Mouse (Mus musculus) lung, postnatal 4 days (tissue): ENCODE measurements around the gene Hmmr.
"Not testable (repeated sequence)": the region's sequence is repeated elsewhere in the genome, so short reads cannot be mapped to it uniquely, and the experiment has no call there.

Source experiments
- DNase-seq, 2 experiments: peaks; one replicate each; pipeline ENCODE4 v3.0.0; 2021

Gene Hmmr

DNA sequence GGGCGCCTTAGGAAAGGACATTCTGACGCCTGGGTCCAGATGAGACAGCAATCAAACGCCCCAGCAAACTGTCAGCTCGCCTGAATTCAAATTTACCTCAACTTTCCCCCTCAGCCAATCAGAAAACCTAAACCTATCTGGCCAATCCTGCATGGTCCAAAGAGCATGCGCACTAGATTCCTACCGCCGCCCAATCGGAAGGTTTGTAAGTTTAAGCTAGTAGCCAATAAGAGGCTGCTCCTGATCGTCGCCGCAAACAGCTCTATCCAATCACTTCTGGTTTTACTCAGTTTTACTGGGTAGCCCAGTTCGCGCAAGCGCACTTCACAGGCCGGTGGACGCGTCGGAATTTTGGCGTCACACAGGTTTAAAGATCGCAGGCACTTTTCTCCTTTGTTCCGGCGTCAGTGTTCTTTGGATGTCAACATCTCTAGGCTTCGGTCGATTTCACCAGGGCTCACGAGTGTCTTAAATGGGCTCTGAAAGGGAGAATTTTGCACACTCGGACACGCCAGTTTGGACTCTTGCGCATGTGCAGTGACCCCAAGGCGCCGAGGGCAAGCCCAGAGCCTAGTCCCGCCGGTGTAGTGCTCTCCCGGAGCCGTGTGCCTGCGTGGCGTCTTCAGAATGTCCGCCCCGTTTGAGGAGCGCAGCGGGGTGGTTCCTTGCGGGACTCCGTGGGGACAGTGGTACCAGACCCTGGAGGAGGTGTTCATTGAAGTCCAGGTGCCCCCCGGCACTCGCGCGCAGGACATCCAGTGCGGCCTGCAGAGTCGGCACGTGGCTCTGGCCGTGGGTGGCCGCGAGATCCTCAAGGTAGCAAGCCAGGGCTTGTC, at the start of gene Hmmr, which contains the start of gene Nudcd2:
TSS of gene Hmmr (minus strand) at position 84 of the 836 bp plus-strand sequence.
TSS of gene Nudcd2 (plus strand) at position 329 of the 836 bp plus-strand sequence.
- DNase-seq, result peak; percentile 94 to 95

DNA sequence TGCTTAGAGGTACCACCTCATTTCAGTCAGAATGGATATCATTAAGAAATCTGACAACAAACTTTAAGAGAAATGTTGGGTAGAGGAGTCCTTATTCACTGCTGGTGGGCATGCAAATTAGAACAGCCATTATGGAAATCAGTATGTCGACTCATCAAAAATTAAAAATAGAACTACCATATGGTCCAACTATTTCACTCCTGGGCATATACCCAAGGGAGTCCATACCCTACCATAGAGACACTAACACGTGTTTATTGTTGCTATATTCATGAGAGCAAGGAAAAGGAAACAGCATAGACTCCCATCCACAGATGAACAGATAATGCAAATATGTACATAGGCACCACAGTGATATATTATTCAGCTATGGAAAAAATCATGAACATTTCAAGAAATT, 48.6 kb upstream of the Hmmr start:
- DNase-seq, result no peak

DNA sequence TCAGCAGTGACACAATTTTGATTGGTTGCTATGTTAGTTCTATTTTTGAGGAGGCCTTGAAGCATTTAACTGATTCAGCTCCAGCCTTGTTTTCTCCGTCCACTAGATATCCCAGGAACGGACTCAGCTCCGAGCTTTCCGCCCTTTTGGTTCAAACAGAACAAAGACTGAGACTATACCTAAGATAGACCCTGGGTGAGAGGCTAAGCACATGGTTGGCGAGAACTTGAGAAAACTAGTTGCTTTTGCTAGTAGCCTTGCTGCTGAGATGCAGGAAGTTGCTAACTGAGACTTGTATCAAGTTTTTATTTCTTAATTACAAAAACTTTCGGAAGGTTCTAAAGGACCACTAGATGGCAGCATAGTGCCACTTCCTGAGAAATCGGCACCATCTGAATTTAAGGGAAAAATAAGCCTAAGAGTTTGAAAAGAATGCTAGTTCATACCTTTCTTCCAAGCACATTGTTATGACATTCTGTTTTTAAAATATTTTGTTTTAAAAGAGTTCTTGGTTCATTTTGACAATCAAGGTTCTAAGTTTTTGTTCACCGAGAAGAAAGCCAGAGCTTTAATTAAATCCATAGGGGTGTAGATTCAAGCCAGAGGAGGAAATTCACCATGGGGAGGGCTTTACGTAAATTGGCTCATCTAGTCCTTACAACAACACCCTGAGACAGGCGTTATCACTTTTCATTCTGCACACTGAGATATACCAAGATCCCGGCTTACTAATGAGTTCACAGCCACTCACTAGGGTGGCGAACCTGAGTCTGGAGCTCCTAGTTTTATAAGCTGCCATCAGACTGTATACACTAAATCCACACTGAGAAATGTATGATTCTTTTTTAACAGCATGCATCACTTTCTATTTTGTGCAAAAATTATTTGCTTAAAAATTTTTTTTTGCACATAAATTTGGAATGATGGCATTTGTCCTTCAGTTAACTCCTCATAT, 42.4 kb upstream of the Hmmr start:
- no peak for DNase-seq

DNA sequence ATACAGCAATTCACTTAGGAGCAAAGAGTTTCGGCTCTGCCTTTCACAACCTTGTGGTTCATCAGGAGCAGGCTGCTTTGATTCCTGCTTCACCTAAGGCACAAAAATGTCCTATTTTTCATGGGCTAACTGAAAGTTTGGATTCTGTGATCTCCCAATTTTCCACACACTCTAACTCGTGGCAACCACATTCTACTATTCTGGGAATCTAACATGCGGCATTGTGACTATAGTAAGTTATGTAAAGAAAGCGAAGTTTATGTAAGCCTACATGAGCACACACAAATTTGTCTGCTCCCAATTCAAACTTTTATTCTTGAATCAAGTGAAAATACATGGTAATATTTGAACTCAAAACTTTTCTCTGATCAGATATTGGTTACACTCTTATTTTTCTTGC, 31.5 kb upstream of the Hmmr start:
- DNase-seq, result no peak

DNA sequence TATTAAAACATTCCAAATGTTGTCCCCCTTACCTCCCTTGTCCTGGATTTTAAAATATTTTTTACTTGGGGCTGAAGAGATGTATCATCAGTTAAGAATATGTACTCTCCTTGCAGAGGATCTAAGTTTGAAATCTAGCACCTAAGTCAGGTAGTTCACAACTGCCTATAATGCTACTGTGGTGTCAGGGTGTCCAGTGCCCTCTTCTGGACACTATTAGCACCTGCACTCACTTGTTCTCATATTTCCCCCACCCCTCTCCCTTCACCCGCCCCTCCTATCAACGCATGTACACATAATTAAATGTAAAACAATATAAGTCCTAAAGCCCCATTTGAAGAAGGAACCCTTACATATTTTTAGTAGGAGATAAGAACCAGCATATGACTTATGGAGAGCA, 30.2 kb upstream of the Hmmr start:
- no peak for DNase-seq

DNA sequence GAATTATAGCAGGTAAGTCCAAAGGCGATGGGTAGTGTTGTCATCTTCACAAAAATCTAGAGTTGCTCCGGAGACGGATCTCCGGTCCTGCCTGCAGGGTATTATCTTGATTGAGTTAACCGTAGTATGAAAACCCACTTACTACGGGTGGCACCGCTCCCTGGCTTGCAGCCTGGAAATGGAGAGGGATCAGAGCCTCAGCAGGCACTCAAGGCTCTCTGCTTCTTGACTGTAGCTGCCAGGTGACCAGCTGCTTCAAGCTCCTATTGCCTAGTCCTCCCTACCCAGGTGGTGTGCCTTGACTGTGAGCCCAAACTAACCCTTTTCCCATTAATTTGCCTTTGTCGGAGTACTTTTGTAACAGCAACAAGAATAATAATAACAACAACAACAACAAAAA, 26.7 kb upstream of the Hmmr start:
- DNase-seq, result no peak

DNA sequence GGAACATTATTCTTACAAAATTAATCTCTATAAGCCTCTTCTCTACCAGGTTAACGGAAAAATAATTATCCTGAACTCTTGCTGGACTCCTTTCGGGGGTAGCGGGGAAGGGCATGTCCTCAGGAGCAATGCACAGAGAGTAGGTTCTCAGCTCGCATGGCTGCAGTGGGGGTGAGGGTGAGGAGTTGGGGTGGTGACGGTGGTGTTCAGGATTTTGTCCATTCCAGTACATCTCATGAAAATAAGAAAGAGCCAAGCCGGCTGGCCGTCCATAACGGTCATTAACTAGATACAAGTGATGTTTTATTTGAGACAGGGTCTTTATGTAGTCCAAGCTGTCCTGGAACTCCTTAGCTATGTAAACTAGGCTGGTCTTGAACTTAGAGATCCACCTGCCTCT, 22.7 kb upstream of the Hmmr start:
- no peak for DNase-seq

DNA sequence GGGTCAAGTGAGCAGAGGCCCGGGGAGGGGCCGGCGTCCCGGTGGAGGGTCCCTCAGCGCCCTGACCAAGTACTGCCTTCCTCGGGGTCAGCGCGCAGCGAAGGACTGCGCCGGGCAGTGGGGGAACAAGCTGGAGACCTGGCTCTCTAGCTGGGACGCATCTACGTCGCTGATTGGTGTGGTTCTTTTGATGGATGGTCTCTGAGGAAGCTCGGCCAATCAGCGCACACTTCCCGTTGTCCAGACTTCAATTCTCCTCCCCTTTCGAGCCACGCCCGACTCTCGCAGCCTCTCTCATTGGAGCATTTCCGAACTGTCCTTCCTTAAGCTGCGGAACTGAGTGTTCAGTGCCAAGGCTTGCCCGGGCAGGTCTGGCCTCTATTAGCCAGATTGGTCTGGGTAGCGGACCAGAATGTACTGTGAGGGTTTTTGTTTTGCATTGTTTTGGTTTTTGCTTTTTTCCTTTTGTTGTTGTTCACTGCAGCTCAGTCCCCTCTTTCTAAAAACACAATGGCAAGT, 21.9 kb upstream of the Hmmr start, which contains the start of gene Ccng1:
TSS of gene Ccng1 (minus strand) at position 203 of the 519 bp plus-strand sequence.
- peak; percentile 92 to 95 for DNase-seq

DNA sequence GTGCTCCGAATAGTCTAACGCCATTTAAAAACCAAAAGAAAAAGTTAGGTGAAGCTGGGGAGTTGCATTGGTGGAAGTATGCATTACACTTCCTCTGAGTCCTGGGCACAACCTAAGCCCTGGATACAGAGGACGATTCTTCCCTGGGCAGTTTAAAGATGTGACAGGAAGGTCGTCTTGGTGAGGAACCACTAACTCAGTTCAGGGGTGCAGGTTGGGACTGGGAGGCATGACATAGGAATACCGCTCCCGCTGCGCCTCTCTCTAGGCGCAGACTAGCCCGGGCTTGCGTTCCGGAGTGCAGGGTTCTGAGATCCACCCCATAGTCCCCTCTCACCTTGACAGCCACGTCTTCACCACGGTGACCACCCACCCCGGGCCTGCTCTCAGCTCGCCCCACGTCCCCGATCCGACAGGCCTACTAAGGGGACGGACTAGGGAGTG, 21.5 kb upstream of the Hmmr start:
- no peak for DNase-seq

DNA sequence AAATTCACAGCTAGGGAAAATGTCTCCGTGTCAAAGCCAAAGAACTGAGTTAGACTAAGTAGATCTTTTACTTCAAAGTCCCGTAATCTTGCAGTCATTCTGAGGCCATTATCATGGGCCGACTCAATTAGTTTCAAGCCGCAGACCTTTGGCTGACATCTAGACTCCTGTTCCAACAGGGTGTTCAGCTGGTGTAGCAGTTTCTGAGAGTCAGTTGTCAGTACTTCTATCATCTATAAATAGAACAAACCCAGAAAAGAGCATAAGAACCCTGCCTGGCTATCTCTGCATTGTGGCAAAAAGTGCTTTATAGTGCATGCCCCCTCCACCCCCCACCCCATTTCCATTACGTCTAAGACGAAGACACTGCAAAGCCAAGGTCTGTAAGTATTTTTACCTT, 20.6 kb upstream of the Hmmr start:
- no peak for DNase-seq

DNA sequence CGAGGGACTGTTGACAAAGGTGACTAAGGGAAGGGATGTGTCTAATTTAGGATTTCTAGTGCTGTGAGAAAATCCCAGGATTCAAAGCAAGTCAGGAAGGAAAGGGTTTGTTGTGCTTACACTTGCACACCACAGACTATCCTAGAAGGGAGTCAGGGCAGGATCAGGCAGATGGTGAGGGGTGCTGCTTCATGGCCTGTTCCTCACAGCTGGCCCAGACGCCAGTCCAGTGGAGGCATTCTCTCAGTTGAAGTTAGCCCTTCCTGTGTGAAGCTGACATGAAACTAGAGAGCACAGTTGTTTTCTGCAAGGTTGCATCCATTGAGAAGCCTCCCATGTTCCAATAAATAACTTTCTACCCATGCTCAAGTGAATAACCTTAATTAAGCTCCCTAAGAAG, 14.5 kb upstream of the Hmmr start:
- DNase-seq, result no peak

DNA sequence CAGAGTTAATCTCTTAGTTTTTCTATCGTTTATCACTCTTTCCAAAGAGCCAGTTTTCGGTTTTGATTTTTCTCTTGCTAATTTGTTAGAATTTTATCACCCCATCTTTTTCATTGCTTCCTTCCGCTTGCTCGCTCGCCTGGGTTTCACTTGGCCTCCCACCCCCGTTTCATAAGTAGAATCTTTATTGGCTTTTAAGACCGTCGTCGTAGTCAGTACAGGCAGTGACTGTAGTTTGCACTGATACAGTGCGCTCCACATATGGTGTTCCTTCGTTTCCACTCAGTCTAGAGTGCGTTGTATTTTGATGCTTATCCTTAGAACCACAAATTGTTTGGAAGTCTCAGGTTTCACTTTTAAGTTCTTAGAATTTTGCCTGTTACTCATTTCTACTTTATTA, 13.1 kb upstream of the Hmmr start:
- DNase-seq, result no peak

DNA sequence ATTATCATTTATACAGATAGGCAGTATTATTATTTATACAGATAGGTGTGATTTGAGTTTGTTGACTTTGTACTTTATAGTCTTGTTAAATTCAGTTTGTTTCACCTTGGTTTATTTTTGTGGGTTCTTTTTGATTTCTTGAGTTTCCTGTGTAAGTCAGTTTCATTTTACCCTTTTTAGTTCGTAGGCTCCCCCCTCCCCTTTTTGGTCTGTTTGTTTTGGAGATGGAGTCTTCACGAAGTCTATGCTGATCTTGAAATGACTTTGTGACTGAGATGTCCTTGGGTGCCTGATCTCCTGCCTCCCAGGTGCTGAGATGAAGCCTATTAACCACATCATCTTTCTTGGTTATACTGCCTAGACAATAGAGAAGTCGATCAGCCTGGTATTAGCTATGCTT, 11.1 kb upstream of the Hmmr start:
- no peak for DNase-seq

DNA sequence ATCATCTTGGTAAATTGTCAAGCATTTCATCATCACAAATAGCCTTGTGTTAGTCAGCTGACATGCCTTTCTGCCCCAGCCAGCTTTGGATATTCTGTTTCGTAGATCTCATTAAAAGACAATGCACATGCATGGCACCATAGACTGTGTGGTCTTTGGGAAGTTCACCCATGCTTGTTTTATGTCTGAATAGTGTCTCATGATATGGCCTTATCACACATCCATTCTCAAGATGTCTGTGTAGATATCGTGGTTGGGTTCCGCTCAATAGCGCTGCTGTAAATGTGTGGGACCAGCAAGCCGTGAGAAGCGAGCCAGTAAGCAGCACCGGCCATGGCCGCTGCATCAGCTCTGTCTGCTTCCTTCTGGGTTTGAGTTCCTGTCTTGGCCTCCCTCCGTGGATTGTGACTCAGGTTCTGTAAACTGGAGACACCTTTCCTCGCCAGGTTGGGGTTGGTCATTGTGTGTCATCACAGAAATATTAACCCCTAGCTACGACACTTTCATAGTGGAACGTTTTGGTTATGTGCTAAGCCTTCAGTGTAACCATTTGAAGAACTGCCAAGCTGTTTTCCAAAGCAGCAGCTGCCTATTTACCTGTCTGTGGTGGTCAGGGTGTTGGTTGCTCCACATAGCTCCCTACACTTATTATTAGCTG, 8.5 kb upstream of the Hmmr start:
- no peak for DNase-seq

DNA sequence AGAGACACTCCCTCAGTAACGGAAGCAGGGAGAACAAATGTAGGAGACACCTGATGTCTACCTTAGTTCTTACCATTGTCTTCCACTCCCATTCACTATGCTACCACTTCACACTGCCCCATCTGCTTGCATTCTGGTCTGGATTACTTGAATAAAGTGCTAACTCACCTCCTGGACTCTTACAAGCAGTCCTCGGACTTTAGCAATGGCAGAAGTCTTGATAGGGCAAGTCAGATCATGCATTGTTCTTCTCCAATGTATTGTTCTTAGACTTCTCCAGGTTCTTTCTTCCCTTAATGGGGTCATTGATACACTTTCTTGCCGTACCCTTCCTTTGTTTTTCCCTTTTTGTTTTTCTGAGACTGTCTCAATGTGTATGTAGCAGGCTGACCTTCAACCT, 4.1 kb upstream of the Hmmr start:
- DNase-seq, result no peak

DNA sequence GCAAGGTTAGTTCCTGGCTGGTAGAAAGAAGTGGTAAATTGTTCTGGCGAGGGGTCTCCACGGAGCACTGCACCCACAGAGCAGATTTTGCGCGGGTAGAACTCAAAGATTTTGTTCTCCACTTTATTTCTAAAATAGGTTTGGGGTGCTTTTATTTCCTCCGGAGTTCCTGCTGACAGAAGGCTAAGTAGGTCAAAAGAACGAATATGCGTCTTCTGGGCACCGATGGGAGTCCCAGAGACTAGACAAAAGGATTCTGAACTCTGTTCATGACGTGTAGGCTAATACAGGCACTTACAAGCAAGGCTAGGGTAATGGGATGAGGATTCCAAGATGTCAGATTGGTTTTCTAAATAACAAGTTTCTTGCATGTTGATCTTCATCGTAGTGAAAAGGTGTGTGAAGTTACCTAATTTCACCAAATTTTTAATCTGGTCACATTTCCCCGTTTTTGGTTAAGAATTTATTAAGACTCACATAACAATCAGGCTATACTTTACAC, 1.1 kb upstream of the Hmmr start:
- no peak for DNase-seq

DNA sequence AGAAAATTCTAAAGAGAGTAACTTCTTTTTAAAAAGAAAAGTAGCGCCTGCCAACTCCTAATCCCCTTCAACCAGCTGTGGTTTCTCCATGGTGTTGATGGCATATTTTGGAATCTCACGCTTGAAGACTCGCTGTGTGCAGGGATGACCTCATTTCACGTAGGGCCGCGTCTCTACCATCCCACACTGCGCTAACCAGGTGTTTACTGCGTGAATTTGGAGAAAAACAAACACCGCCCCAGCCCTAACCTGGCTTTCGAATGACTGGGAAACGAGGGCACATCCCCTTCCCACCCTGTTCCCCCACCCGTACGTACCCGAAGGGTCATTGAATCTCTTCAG, 254 bp downstream of the Hmmr start:
- DNase-seq, result peak in 1 of 2 experiments; percentile 6

DNA sequence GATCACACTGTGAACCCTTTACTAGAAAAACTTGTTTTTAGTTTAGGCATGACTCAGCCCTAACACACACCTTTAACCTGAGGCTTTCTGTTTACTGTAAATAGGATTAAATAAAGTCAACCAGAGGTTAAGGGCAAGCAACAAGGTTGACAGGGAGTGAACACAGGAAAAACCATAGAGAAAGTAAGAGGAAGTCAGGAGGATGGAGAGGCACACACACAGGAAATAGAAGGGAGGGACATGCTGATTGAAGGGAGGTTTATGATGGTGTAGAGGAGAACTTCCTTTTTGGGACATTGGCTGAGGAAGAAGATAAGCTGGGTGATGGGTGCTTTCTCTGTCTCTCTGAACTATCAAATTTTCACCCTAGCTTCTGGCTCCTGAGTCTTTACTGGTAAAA, 14.9 kb downstream of the Hmmr start:
- no peak for DNase-seq

DNA sequence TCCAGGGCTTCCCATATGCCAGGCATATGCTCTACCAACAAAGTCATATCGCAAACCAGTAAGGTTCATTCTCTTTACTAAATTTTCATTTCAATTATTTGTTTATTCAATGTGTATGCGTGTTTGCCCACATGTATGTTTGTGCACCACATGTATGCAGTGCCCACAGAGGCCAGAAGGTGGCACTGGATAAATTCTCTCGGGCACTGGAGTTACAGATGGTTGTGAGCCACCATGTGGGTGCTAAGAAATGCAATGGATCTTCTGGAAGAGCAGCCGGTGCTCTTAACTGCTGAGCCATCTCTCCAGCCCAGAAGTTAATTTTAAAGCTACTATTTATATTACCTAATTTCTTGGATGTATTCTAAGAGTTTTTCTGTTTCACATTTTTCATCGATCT, 17.7 kb downstream of the Hmmr start:
- DNase-seq, result no peak

DNA sequence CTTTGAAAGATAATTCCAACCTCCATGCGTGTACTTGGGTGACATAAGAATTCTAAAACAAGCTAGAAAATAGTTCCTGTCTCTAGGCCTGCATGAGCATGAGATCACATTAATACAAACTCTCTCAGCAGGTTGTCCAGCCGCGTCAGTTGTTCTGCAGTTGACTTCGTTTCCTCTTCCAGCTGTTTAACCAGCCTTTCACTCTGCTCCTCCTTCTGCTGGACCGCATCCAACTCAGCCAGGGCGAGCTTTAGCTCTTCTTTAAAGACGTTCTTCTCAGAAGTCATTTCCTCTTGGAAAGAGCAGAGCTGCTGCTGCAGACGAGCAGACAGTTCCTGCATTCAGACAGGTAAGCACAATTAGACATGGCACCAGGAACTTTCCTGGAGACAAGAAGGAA, 19.4 kb downstream of the Hmmr start:
- peak in 1 of 2 experiments; percentile 22 for DNase-seq

DNA sequence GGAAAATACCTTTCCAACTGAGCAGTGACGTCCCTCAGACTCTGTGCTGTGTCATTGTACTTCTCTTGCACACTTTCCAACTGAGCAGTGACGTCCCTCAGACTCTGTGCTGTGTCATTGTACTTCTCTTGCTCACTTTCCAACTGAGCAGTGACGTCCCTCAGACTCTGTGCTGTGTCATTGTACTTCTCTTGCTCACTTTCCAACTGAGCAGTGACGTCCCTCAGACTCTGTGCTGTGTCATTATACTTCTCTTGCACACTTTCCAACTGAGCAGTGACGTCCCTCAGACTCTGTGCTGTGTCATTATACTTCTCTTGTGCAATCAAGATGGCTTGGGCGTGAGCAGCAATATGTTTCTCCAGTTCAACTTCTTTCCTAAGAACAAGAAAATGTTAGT, 23.3 kb downstream of the Hmmr start:
- not testable (repeated sequence) for DNase-seq

DNA sequence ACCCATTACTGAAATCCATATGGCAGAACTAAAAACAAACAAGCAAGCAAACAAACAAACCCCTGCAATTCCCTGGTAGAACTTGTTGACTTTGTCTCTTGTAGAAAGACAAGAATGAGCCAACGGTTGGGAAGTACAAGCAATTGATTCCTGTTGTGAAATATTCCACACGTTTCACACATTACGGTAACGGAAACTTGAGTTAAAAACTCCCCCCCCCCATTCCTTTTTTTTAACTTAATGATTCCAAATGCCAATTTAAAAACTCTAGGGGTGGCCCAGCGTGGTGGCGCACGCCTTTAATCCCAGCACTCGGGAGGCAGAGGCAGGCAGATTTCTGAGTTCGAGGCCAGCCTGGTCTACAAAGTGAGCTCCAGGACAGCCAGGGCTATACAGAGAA, 38.1 kb downstream of the Hmmr start, which contains the start of gene Mat2b:
TSS of gene Mat2b (minus strand) at position 101 of the 400 bp plus-strand sequence.
- no peak for DNase-seq
